Mouse (Mus musculus) forebrain, embryonic 10.5 days (tissue): ENCODE data around the gene Pkd2. TPM values are rescaled to one million over a fixed set of nuclear protein-coding genes. Genes with fewer than 3 reads are reported as not detected.

Experiments used
- DNase-seq: peaks from one replicate; pipeline ENCODE4 v3.0.0-alpha.2; 2017; ENCODE audit warnings: low spot score; ENCODE audit errors: extremely low spot score
- H3K27ac ChIP-seq: fragments of 300-500 bp; sonication (generic); 2 replicates; pipeline ENCODE4 v1.5.1; 2016; ENCODE audit warnings: mild to moderate bottlenecking
- H3K27me3 ChIP-seq: fragments of 300-500 bp; sonication (generic); 2 replicates; pipeline ENCODE4 v1.6.1; 2016; ENCODE audit warnings: mild to moderate bottlenecking; ENCODE audit not compliant: poor library complexity, severe bottlenecking
- H3K36me3 ChIP-seq: fragments of 300-500 bp; sonication (generic); replicated peaks from 2 replicates; pipeline ENCODE4 v1.6.1; 2016; ENCODE audit warnings: mild to moderate bottlenecking, moderate library complexity
- H3K4me1 ChIP-seq: fragments of 300-500 bp; sonication (generic); 2 replicates; pipeline ENCODE4 v1.6.1; 2016
- H3K4me3 ChIP-seq: fragments of 300-500 bp; sonication (generic); 2 replicates; pipeline ENCODE4 v1.5.1; 2016; ENCODE audit warnings: mild to moderate bottlenecking, moderate library complexity
- H3K9me3 ChIP-seq: fragments of 300-500 bp; sonication (generic); 2 replicates; pipeline ENCODE4 v1.6.1; 2016; ENCODE audit warnings: mild to moderate bottlenecking, moderate library complexity
- WGBS: fragments of 180-500 bp; shearing (Covaris S2); methylation state at CpG from one replicate; pipeline ENCODE4 v1.1.7; 2016; 5-methylcytosine and 5-hydroxymethylcytosine counted together
- polyA plus RNA-seq: library from polyadenylated mRNA; unstranded; fragments of >200 nt; fragmentation: Nextera tagmentation; extraction: Ambion mirVana; gene quantifications from 2 replicates; pipeline ENCODE4 v1.2.1, GENCODE M21; 2016

Gene Pkd2
- 7.4 and 7.7 TPM in 2 replicates for polyA plus RNA-seq

DNA sequence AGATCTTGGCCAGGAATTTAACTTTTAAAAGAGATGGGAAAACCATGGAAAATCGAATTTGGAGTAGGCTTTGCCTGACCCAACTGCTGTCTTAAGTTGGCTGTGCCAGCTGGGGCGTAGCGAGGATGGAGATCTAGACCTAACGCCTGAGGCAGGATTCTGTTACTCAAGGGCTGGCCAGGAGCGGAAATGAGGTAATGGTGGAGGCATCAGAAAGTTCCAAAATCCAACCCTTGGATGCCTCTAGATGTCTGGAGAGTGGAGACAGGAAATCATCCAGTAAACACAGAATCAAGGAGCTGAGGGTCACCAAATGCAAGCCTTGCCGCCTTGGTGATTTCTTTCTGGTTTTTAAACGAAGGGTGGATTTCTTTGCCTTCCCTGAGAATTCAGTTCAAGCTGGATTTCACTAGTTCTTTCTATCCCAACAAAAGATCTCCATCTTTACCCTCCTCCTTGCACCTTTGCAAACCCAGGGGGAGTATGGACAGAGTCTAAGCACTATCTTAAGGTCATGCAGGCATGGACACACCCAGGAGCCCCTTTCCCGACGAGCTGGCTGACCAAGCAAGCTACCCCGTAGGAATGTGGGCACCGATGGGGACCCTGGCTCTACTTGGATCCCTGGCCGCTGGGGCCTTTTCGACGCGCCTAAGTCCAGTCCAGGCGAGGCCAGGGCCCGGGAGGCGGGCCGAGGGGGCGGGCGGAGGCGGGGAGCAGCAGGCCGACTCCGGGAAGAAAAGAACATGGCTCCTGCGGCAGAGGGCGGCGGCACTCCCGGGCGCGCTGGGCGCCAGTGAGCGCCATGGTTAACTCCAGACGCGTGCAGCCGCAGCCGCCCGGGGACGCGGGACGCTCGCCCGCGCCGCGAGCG is at the start of gene Pkd2:
Gene Pkd2, plus strand, starts transcription at position 619 of the 874 bp plus-strand sequence.
- peak; percentile 80 for DNase-seq
- WGBS: 12% methylated on average over 46 of the region's 46 CpGs

DNA sequence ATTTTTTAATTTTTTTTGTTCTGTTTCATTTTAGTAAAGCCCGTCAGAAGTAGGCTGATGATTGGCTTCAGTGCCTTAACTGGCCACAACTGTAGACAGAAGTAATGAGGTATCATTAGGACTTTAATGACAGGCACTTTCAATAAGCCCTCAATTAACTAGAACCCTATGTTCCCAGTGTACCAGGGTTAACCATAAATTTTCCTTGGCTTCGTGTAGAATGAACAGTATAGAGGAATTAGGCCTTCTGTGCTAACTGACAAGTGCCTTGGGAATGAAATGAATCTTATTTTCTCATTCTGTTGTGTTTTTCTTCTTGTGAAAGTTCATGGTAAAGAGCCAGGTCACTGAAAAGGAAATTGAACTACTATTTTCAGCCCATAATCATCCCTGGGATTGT is 43.3 kb upstream of the Pkd2 start:
- H3K27ac ChIP-seq: no peak overlapping the region
- H3K36me3 ChIP-seq: no peaks in the 10 kb centered on the region
- WGBS: 79% methylated on average over 2 of the region's 2 CpGs
- no peaks in the 10 kb centered on the region for H3K4me1 ChIP-seq
- DNase-seq: no peak
- no peaks in the 10 kb centered on the region for H3K9me3 ChIP-seq
- H3K4me3 ChIP-seq: no peak overlapping the region
- H3K27me3 ChIP-seq: no peaks in the 10 kb centered on the region

More for the DNA sequence above, at the start of gene Pkd2:
- Histone ChIP-seq H3K4me3 (peak within 1 kb of the TSS; percentile 73), H3K36me3 (peaks cover 26% of the 10 kb centered on the region), H3K4me1 (peaks cover 29% of the 10 kb centered on the region), H3K9me3 (peaks cover 11% of the 10 kb centered on the region), H3K27ac (peak within 1 kb of the TSS; percentile 97), H3K27me3 (no peaks in the 10 kb centered on the region)

DNA sequence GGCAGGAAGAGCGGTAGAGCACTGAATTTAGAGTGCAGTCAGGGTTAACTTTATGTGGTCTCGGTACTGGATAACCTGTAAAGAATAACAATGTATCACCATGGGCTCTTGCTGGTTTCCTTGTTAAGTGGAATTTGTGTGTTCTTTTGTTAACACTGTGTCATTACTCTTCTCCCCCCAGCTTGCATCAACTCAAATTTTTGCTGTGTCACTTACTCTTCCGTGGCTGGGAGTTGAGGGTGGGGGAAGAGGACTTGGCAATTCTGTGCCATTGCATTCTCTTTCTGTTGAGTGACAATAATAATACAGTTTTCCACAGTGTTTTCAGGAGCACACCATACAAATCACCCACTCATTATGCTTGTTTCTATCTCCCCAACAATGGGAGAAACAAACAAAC is 42.2 kb upstream of the Pkd2 start:
- H3K27me3 ChIP-seq: no peaks in the 10 kb centered on the region
- no peak overlapping the region for H3K27ac ChIP-seq
- DNase-seq: no peak
- H3K36me3 ChIP-seq: no peaks in the 10 kb centered on the region
- H3K4me3 ChIP-seq: no peak overlapping the region
- H3K4me1 ChIP-seq: no peaks in the 10 kb centered on the region
- H3K9me3 ChIP-seq: no peaks in the 10 kb centered on the region
- 83% methylated on average over 3 of the region's 3 CpGs for WGBS

DNA sequence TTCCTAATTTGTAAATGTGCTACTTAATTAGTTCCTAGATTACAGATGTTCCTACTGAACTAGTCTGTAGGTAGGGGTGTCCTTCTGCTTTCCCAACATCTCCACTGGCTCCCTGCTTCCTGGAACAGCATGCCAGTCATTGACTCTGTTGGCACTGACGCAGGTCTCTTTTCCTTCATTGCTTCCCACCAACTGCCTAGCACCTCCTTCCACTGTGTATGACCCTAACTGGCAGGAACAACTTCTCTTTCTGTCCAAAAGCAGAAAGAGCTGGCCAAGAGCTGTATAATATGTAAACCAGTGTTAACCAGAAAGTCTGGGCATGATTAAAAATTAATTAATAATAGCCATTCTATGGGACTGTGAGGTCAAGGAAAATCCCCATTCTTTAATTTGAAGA is 41.5 kb upstream of the Pkd2 start:
- 97% methylated on average over 1 of the region's 1 CpGs for WGBS
- H3K9me3 ChIP-seq: no peaks in the 10 kb centered on the region
- no peak overlapping the region for H3K4me3 ChIP-seq
- H3K36me3 ChIP-seq: no peaks in the 10 kb centered on the region
- H3K27ac ChIP-seq: no peak overlapping the region
- no peak for DNase-seq
- H3K4me1 ChIP-seq: no peaks in the 10 kb centered on the region
- H3K27me3 ChIP-seq: no peaks in the 10 kb centered on the region

DNA sequence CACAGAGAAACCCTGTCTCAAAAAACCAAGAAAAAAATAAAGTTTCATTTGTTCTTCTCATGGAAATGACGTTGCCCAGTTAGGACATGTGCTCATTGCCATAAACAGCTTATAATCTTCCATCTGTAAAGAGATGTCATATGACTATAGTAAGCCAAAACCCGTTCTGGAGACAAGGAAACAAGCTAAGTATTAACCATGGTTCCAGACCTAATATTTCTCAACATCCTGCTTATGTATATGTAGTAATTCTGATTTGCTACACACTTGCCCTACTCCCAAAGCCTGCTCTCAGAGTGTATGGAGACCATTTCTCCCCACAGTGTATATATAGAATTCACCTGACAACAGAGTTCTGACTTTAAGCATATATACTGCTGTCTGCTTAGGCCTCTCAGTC is 37.2 kb upstream of the Pkd2 start:
- Histone ChIP-seq H3K4me1 (no peaks in the 10 kb centered on the region), H3K36me3 (no peaks in the 10 kb centered on the region), H3K27ac (no peak overlapping the region), H3K9me3 (no peaks in the 10 kb centered on the region), H3K4me3 (no peak overlapping the region), H3K27me3 (no peaks in the 10 kb centered on the region)
- 85% methylated on average over 2 of the region's 2 CpGs for WGBS
- no peak for DNase-seq

DNA sequence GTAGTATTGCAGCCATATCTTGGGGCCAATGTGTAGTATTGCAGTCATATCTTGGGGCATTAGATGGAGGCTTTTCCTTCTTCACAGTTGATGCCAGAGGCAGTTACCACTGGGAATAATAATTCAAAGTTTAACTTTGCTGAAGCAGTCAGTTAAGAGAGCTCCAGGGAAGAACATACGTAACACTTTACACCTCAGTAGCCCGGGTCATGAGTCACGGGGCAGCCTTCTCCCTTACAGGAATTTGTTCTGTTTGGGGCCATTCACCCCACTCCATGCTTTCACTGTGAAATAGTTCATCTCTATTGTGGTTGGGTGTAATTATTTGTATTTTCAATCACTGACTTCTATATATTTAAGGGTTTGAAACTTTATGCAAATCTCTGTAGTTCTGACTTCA is 35.4 kb upstream of the Pkd2 start:
- no peak for DNase-seq
- H3K36me3 ChIP-seq: no peaks in the 10 kb centered on the region
- no peaks in the 10 kb centered on the region for H3K9me3 ChIP-seq
- H3K4me1 ChIP-seq: no peaks in the 10 kb centered on the region
- 94% methylated on average over 3 of the region's 3 CpGs for WGBS
- no peak overlapping the region for H3K27ac ChIP-seq
- no peak overlapping the region for H3K4me3 ChIP-seq
- H3K27me3 ChIP-seq: no peaks in the 10 kb centered on the region

DNA sequence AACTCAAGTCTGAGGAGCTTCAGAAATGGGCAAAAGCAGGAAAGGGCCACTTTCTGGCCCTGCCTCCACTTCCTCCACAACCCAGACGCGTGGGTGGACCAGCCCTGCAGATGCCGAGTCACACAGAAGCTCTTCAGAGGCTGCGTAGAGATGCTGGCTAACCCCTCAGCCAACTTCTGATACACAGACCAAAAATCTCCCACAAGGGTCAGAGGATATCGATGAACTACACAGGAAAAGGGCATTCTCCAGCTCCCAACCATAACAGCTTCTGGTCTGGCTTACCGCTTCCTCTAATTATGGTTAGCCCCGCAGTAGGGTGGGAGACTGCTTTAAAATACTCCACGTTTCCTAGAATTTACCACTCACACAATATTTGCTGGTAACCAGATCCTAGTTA is 33.3 kb upstream of the Pkd2 start:
- no peaks in the 10 kb centered on the region for H3K36me3 ChIP-seq
- H3K4me3 ChIP-seq: no peak overlapping the region
- 95% methylated on average over 8 of the region's 8 CpGs for WGBS
- no peak overlapping the region for H3K27ac ChIP-seq
- no peaks in the 10 kb centered on the region for H3K9me3 ChIP-seq
- no peak for DNase-seq
- H3K4me1 ChIP-seq: no peaks in the 10 kb centered on the region
- no peaks in the 10 kb centered on the region for H3K27me3 ChIP-seq

DNA sequence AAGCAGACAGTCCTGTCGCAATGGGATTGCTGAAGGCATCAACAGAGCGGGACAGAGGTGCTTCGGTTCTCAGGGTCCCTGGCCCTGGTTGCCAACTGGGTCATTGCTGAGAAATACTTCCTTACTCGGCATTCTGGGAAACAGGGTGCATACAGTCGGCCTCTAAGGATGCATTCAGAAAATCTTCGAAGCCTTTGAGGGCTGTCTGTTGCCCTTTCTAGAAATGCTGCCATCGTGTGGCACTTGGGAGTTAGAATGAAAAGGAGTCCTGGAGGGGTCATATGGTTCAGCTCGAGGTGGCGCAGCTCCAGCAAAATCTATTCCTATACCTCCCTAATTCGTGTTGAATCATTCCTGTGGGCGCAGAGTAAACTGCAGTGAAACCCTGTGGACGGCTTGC is 26.4 kb upstream of the Pkd2 start:
- Histone ChIP-seq H3K4me1 (peaks cover 6% of the 10 kb centered on the region), H3K27me3 (no peaks in the 10 kb centered on the region), H3K9me3 (no peaks in the 10 kb centered on the region), H3K4me3 (no peak overlapping the region), H3K36me3 (no peaks in the 10 kb centered on the region), H3K27ac (no peak overlapping the region)
- DNase-seq: no peak
- 46% methylated on average over 12 of the region's 12 CpGs for WGBS

DNA sequence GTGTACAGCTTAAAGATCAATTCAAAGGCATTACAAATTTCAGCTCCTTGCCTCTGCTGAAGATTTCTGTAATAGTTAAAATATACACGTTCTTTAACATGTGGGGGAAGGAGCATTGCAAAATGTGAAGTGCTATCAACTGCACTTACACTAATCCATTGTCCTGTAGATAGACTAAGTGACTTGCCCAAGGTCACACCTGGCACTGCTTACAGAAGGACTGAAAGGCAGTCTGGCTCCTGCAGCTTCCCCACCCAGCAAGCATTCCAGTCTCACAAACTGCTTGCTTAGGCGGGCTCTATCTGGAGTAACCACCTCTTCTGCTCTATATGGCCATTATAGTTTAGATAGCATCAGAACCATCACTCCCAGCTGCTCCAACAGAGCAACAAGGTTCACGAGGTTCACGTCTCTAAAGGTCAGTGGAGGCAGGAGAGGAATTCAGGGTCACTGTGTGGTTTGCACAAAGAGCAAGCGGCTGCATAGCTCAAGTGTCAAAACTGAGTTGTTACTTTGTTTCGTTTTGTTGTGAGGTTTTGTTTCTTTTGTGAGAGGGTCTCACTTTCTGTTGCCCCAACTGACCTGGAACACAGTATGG is 25.2 kb upstream of the Pkd2 start:
- 60% methylated on average over 6 of the region's 6 CpGs for WGBS
- no peaks in the 10 kb centered on the region for H3K9me3 ChIP-seq
- H3K4me1 ChIP-seq: peaks cover 10% of the 10 kb centered on the region
- no peak overlapping the region for H3K4me3 ChIP-seq
- H3K36me3 ChIP-seq: no peaks in the 10 kb centered on the region
- no peaks in the 10 kb centered on the region for H3K27me3 ChIP-seq
- H3K27ac ChIP-seq: no peak overlapping the region
- DNase-seq: no peak

DNA sequence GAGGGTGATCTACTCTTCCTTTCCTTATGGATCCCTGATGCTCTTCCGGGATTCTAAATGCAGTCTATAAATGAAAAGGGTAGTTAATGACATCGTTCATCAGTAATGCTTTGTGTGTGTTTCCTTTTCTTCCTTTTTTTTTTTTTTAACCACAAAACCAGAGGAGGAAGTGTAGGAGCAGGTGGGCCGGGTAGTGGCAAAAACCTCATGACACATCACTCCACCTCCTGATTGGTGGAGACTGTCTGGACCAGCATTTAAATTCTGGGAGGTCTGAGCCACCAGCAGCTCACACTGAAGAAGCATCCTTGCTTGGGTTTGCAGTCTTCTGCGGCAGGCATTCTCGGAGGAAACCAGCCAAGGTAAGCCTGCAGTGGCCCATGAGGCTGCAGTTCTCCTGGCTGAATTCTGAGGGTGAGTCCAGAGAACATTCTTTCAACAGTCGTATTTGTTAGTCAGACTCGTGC is 24.4 kb upstream of the Pkd2 start, which contains the start of gene Spp1:
Gene Spp1, plus strand, starts transcription at position 284 of the 467 bp plus-strand sequence.
- Histone ChIP-seq H3K27ac (no peak within 1 kb of the TSS), H3K27me3 (no peaks in the 10 kb centered on the region), H3K4me3 (no peak within 1 kb of the TSS), H3K36me3 (no peaks in the 10 kb centered on the region), H3K9me3 (no peaks in the 10 kb centered on the region), H3K4me1 (peaks cover 10% of the 10 kb centered on the region)
- WGBS: 79% methylated on average over 7 of the region's 7 CpGs
- DNase-seq: no peak

DNA sequence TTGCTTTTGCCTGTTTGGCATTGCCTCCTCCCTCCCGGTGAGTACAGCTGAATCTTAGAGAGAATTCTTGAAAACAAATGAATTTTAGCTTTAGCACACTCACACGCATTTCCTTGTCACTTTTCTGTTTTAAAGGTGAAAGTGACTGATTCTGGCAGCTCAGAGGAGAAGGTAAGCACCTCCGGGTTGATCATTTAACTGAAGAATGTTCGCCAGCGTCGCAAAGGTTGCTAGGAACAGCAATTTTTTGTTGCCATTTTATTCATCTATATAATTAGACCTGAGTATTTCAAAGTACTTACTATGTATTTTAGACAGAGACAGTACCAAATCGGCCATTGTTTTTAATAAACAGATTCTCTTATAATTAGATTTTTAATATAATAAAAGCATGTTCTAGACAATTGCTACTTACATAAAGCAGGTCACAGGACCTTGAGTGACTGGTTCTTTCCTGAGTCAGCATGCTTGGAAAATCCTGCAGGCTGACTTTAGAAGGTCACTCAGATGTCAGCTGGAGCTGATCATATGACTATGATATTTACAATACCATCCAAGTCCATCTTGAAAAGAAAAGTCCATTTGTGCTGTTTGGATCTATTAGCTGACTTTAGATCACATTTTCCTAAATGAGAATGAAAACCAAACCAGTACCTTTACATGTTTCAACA is 22.7 kb upstream of the Pkd2 start:
- Histone ChIP-seq H3K27ac (no peak overlapping the region), H3K9me3 (no peaks in the 10 kb centered on the region), H3K36me3 (no peaks in the 10 kb centered on the region), H3K4me3 (no peak overlapping the region), H3K4me1 (peaks cover 10% of the 10 kb centered on the region), H3K27me3 (no peaks in the 10 kb centered on the region)
- 91% methylated on average over 7 of the region's 7 CpGs for WGBS
- DNase-seq: no peak

DNA sequence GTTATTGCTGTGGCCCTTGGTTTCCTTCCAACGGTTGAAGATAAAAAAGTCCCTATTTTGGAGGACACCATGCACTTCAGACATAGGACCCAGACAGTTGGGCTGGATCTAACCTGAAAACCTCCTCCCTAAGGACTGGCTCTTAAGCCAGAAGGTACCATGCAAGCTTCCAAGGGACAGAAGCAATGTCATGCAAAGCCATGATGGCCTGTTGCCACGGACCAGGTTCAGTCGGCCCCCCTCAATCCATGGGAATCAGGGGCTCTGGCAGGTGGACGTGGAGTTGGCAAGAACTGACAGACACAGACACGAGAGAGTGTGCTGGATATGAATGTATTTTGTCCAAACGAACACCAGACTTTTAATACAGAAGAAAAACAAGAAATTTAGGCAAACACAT is 16.9 kb upstream of the Pkd2 start:
- H3K27ac ChIP-seq: no peak overlapping the region
- DNase-seq: no peak
- 0 out of 2 replicates have a peak, but pooled peaks cover 2% of the 10 kb centered on the region for H3K27me3 ChIP-seq
- 63% methylated on average over 6 of the region's 6 CpGs for WGBS
- no peaks in the 10 kb centered on the region for H3K36me3 ChIP-seq
- H3K9me3 ChIP-seq: no peaks in the 10 kb centered on the region
- H3K4me3 ChIP-seq: no peak overlapping the region
- peaks cover 10% of the 10 kb centered on the region for H3K4me1 ChIP-seq

DNA sequence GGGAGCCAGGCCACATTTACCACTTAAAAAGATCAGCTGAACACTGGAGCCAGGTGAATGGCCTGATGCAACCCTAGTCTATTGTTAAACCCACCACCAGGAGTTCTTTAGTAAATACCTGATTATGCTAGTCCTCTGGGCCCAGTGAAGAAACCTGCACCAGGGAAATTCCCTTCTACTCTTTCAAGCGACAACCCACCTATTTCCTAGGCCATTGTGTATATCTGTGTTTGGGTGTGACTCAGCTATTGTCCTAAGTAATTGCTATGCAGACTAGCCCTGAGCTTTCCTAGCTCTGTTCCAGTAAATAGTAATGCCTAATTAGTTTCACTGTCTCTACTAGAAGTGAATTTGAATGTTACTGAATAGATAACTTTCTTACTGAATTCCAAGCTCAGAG is 16.4 kb upstream of the Pkd2 start:
- no peaks in the 10 kb centered on the region for H3K36me3 ChIP-seq
- peaks cover 7% of the 10 kb centered on the region for H3K27me3 ChIP-seq
- peaks cover 7% of the 10 kb centered on the region for H3K4me1 ChIP-seq
- no peak overlapping the region for H3K4me3 ChIP-seq
- DNase-seq: no peak
- WGBS: 53% methylated on average over 1 of the region's 1 CpGs
- no peak overlapping the region for H3K27ac ChIP-seq
- no peaks in the 10 kb centered on the region for H3K9me3 ChIP-seq
